Mouse (Mus musculus) cerebellum, adult 8-10 months (tissue): ENCODE measurements around the gene Cradd.

Source experiments
- DNase-seq: peaks from one replicate; pipeline ENCODE4 v3.0.0; 2022

Cradd gene

DNA sequence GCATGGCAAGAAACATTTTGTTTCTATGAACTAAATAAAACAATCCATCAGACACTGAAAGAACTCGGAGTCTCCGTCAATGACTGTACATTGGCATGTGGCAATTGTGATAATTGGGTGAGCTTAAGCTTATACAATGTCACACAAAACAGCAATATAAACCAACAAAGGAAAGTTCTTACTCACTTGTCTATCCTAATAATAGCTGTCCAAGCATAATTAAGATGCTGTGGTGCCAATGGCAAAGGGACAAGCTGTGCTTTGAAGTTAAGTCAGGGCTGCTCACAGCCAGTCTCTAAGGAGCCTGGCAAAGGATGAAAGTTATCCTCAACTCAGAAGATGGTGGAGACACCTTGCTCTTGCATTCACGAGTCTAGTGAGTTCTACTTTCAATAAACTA lies 89.3 kb downstream of the Cradd start:
- DNase-seq: no peak

DNA sequence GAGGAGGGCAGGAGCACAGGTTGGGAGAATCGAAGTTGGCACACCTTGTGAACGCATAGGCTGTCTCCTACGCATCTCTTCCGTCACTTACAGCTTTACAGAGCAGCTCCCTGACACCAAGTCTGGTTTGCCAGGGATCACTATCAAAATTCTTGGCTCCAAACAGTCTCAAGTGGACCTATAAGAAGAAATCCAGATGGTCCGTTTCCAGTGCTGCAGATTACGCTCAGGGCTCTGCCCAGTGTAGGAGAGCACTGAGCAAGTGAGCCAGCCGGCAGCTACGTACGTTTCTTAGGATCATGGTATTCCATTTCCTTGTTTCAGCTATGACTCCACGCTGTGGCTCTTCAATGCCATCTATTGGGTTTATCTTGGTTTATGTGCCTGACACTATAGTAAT lies 90.9 kb downstream of the Cradd start:
- DNase-seq: no peak

DNA sequence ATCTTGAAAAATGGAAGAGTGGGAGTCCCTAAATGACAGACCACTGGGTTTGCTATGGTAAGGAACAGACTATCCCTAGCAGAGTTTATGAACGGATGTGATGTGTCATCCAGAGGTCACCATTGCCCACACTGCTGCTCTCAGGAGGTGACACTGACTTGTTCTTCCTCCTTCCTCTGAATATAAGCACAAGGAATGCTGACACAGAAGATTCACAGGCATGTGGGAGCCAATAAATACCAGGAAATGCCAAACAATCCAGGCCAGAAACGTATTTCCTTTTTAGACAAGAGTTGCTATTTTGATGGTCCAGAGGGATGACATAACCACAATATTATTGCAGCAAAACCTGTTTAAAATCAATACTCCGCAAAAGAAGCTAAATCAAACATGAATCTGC lies 91.4 kb downstream of the Cradd start:
- DNase-seq: no peak

DNA sequence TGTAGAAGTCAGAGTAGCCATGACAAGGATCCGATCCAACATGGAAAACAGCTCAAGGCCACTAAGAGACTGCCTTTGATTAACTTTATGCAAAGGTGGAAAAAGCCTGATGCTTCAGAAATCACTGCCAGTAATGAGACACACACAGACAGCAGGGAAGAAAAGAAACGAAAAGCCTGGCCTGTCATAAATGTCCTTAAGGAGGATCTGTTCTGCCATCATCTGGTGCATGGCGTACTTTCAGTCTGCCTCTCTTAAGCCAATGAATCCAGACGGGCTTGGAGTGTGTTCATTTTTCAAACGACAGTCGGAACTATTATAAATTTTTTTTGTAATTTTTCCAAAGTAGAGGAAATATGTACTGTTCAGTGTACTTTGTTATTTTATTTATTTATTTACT lies 95.7 kb downstream of the Cradd start:
- no peak for DNase-seq

DNA sequence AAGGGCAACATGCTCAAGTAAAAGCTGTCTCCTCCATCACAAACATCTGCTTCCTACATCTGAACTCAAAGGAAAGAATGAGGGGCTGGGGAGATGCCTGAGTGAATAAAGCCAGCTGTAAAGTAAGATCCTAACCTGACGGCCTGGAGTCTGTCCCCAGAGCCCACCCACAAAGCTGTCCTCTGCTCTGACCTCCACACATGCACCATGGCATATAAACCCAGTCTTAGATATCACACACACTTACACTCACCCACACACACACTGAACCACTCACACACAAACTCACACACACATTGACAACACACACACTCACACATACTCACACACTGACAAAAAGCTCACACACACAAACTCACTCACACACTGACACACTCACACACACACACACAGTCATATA lies 96.3 kb downstream of the Cradd start:
- DNase-seq: no peak

DNA sequence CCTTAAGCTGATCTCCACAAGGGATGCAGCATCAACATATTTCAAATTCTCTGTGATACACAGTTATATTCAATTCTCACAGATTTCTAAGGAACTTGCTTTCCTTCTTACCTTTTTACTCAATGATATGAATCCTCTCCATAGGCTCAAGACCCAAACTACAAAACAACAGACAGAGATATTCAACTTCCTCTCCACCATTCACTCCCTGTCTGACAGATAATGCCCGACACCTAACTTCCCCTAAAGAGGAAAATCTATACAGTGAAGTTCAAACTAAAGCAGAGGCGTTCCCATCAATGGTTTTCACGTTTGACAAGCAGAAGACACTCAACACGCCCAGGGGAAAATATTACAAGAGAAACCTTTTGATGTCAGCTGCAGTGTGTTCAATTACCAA lies 97.2 kb downstream of the Cradd start:
- DNase-seq: no peak

DNA sequence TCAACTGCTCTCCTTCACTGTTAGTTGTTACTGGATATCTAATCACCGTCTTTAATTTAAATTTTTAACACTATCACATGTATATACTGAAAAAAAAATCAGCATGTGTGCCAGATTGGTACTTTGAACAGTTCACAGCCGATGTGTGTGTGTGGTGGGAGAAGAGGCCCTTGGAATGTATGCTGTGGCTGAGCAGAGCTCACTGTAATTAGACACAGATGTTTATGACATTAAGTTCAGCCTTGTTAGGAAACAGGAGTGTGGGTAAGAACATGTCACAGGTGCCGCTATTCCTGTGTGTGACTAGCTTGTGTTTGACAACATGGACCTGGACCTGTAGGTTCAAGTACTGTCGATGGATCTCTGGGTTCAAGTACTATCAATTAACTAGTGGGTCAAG lies 98.9 kb downstream of the Cradd start:
- no peak for DNase-seq

DNA sequence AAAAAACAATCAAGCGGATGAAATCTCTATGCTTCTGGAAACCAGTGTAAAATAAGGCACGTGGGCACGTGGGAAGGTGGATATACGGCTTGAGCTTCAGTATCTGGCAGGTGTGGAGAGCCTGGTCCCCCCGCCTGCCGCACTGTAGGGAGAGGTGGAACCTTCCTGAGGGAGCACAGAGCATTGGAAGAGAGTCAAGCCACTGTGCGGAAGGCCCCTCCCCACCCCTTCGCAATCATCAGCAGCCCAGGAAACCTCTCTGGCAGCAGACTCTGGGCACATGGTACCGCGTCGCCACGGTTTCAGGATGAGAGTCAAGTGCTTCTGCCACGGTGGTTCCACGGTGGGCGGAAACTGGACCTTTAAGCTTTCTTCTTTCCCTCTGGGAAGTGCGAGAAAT lies 100.7 kb downstream of the Cradd start:
- no peak for DNase-seq

DNA sequence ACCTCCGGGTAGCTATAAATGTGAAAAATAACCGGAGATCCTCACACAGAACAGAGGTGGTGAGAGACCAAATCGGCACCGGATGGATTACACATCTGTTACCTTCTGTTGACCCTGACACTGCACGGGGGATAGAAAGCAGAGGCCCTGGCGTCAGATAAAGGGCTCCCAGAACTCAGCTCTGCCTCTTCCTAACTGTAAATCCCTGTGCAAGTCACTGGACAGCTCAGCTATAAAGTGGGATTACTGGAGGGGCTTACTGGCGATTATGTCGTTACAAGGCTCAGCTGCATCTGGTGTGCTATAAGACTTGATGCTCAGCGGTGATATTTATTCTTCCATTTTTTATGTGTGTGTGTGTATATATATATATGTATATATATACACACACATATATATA lies 102.0 kb downstream of the Cradd start:
- no peak for DNase-seq

DNA sequence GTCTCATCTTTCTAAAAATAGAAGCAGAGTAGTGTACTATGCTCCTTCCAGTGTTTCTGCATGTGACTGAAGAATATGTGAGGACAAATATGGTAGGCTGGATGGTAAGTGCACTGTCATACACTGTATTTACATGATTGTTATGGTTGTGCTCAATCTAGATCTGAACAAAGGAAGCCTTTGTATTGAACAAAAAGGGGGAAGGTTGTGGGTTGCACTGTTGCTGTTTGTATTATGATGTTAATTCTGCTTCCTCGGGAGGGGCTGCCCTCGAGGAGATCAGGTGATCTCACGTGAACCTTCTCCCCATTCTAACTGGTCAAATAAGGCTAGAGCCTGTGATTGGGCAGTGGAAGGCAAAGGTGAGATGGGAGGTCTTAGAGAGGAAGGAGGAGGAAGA lies 103.4 kb downstream of the Cradd start:
- DNase-seq: no peak

DNA sequence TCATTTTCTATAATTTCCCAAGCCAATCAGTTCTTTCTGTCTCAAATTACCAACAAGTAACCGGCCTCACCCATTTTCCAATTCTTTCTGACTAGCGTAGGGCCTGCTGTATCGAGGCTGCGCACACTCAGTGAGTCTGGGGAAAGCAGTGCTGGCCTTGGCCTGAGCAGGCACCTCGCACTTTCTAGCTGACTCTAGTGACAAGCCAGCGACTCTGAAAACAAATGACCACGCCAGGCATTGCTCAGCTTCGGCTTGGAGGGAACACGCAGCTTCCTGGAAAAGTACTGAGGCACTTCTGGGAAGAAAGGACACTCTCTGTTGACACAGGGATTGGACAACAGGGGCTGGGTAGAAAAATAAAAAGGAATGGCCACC lies 105.3 kb downstream of the Cradd start:
- no peak for DNase-seq

DNA sequence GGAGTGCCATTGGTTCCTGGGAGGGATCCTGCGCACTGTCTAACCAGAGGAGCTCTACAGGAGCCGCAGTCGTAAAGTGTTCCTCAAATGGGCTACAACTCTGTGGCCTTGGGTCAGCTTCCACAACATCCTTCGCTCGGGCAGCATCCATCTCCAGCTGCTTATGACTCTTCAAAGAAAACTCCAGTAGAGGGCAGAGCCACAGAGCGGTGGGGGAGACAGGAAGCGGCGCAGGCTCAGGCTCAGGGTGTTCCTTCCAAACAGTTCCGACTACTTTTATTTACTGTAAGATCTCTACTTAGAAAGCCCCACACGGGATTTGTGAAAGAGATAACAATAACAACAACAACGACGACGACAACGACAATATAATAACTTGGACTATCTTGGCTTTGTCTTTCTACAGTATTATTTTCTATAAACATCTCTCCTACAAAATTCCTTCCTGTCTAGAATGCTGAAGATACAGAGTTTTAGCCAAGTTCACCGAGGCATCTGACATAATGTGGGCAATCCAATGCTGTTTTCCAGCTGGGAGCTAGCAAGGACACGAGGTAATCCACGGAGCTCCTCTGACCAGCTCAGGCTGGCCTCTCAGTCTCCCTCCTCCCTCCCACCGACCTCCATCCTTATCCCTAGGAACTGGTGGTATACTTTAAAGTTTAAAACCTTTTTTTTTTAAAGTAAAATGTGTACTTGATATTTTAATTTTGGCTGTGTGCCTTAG lies 105.8 kb downstream of the Cradd start:
- no peak for DNase-seq

DNA sequence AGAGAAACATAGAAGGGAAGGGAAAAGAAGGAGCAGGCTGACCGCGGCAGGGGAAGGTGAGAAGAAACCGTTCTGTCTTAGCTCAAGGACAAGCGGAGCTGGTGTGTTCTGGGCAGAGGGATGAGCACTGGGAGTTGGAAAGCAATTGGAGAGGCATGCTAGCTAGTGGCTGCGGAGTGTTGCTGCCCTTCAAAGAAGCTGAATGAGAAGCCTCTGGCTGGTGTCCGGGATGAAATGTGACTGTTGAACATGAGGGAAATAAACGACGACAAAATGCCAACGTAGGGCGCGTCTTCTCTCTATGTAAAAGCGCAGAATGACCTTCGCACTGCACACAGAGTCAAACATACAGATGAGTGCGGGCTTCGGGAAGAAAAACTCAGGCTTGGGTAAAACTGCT lies 108.6 kb downstream of the Cradd start:
- no peak for DNase-seq

DNA sequence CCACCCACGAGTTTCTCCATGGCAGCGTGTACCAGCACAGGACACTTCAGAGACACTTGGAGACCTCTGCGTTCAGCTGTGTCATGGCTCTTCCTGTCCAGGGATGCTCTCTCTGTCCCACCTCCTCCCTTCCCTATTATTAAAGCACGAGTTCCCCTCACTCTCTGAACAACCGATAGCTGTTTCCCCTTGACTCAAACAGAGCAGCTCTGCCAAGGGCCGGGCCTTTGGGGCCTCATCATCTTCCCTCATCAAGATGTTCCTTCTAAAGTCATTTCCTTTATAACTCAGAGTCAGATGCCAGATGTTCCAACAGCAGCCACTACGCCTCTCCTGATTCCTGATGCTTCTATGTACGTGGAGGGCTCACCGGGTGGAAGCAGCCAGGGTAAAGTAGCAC lies 110.1 kb downstream of the Cradd start:
- DNase-seq: no peak

DNA sequence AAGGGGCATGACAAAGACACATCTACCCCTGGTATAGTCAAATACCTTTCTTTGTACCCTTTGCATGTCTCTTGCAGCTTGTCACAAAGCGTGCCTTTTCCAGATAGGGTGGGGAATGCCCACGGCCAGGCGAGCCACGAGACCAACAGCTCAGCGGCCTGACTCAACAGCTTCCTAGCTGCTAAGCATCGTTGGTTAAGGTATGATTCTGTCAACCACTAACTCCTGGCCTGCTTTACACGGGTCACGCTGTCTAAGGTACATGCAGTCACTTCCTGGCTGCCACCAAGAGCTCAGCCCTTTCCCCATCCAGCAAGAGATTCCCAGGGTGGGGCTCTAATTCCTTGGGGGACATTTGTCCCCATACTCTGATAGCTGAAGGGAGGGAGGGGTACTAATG lies 110.6 kb downstream of the Cradd start:
- no peak for DNase-seq

DNA sequence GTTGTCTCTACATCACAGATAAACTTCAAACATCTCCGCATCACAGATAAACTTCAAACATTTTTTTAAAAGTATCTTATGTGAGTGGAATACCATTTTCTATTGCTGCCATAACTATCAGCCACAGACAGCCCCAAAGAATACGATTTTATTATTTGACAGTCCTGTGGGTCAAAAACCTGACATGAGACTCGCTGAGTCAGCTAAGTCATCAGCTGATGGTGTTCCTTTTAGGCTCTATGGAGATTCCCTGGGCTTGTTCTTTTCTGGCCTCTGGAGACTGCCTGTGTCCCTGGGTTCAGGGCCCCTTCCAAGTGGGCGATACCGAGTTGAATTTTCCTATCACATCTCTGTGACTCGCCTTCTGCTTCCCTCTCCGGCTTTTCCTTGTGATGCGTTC lies 112.3 kb downstream of the Cradd start:
- no peak for DNase-seq

DNA sequence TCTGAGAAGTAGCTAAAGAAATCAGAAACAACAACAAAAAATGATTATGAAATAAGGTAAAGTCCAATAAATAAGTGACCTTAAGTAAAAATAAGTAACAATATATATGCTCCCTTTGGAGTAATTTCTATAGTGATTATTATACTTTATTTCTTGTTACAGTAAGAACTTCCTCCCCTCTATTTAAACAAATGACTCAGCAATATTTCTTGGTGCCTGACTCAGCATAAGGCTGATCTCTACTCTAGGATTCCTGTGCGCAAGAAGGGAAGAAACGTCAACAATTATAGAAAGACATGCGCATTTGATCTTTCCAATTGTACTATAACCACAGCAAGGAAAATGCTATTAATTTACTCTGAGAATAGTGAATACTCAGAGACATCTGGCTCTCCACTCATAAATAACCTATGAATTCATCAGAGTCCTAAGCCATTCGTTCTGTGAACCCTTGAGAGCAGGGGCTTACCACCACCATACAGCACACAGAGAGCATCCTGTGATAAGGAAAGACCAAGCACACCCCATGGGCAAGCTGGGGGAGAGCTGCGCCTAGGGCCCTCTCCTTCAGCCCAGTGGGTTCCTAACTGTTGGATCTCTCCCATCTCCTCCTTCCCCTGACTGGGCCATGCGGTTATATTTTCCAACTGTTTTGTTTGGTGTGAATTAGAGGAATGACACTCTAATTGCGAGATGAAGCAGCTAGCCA lies 113.1 kb downstream of the Cradd start:
- DNase-seq: no peak

DNA sequence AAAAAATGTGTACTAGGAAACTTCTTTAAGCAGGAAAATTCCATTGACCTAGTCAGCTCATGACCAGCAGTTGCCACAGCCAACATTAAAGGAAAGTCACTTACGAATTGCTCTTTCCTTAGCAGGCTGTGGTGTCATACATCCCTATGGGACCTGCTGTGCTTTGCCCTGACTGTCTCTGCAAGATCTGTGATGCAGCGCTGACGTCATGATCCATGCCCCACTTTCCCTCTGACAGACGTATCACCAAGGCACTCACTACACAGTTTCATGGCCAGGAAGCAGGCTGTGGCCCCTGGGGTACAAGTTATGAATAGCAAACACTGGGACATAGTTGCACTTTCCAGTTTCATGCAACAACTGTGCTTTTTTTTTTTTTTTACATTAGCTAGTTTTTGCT lies 113.8 kb downstream of the Cradd start:
- DNase-seq: no peak

DNA sequence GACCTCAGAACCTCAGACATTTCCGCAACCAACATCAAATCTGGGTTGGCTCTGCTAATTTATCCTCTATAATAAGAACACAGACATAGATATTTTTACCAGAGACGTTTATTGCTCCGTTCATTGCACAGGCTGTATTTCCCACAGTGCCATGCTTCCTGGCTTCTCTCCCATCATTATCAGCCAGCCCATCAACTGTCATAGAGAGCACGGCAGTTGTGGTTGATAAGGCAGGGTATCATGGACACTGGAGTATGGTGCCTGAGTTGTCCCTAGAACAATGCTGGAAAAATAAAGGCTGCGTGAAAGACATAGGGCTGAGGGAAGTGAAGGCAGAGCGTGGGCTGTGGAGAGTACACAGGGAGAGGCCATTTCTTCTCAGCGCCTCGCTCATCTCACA lies 116.5 kb downstream of the Cradd start:
- DNase-seq: no peak

DNA sequence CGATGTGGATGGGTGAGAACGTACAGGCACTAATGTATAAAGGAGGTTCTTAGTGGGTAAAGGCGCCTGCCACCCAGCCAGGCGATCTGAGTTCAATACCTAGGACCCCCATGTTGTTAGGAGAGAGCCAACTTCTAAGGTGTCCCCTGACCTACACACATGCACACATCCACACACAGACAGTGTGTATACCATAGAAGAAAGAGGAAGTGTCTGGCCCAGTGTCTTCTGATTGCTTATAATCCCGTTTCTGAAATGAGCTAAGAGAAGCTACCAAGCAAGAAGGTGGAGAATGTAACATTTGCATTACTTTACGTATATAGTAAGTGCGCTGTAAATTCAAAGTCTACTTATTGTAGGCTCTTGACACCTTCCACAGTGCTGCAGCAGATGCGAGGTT lies 122.4 kb downstream of the Cradd start:
- no peak for DNase-seq

DNA sequence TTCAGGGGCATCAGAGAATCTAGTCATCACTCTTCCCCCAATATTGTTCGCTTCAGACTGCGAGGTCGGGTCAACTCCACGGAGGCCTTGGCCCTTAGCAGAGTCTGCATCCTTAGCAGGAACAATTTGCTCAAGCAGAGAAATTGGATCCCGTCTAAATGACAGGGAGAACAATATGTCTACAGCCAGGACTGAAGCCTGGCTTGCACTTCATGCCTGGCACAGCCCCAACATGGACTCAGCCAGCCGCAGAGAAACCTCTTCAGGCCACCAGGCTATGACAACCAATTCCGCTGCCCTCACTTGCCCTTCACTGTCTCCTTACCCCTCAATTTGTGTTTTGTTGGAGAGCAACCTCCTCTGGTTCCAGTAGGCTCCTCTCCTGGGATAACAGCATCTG lies 123.6 kb downstream of the Cradd start:
- DNase-seq: peak; percentile 38

DNA sequence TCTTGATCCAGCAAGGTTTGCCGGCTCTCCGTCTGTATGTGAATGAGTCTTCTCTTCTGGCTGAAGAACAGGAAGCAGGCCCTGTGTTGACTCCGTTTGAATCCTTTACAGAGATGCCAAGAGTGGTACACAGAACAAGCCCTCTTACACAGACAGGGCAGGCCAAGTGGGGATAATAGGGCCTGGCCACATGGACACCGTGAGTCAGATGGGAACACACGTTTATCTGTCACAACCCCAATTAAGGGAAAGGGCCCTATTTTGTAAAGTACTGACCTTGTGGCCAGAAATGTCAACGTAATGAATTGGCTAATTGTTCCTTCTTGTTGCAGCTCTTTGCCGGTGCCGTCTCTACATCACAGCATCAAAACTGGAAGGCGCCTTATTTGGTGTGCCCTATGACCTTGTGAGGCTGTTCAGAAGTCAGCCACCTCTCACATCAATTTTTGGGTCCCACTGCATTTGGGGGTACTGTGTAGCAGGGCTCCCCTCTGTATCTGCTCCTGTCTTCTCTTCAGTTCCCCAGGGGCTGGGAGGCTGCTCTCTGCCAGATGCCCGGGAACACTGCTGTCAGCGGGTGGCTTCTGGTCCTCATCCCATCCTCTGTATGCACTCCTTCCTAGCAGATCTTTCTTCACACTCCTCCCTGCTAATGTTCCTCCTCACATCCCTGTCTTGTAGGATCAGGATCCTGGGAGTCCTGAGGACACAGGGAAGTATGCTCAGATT lies 124.2 kb downstream of the Cradd start:
- no peak for DNase-seq

DNA sequence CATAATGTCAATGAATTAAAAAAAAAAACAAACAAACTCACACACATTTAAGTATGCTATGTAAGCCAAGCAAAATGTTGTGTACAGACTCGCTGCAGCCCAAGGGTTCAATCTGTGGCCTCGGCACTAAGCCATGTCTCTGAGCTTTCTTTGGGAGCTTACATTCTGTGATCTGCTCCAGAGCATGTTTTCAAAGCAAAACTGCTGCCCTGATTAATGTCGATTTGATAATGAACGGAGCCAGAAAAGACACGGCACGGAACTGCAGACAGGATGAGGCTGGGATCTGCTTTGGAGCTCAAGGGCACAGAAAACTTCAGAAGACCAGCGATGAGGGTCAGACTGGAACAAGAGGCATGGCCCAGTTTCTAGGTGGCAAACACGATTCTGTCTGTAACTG lies 126.6 kb downstream of the Cradd start:
- no peak for DNase-seq

DNA sequence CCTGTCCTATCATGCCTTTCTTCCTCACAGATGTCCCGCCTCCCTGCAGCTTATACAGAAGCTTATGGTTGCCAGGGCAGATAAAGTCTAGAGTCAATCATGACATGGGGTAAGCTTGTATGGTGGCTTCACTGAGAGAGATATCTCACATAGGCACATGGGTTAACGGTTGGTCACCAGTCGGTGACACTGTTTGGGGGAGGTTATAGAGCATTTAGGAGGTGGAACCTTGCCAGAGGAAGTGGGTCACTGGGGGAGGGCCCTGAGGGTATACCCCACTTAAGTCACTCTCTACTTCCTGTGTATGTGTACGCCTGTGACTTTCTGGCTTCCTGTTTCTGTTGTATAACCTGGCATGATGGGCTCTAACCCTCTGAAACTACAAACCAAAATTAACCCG lies 128.2 kb downstream of the Cradd start:
- no peak for DNase-seq
